Mouse (Mus musculus) midbrain, embryonic 13.5 days (tissue): ENCODE measurements around the gene Cd164. TPM values are rescaled to one million over a fixed set of nuclear protein-coding genes. Genes with fewer than 3 reads are reported as not detected.

Experiments used
- ATAC-seq: fragments of 200-750 bp; cut with Nextera tagmentation; 2 replicates; pipeline ENCODE4 v1.8.0; 2017; ENCODE audit warnings: mild to moderate bottlenecking, moderate TSS enrichment, moderate library complexity
- H3K27ac ChIP-seq: fragments of 300-500 bp; sonication (generic); 2 replicates; pipeline ENCODE4 v1.5.1; 2015; ENCODE audit warnings: inconsistent platforms, mild to moderate bottlenecking, moderate library complexity
- H3K27me3 ChIP-seq: fragments of 300-500 bp; sonication (generic); 2 replicates; pipeline ENCODE4 v1.6.1; 2015; ENCODE audit warnings: mild to moderate bottlenecking, inconsistent platforms
- H3K36me3 ChIP-seq: fragments of 300-500 bp; sonication (generic); 2 replicates; pipeline ENCODE4 v1.6.1; 2015; ENCODE audit warnings: mild to moderate bottlenecking, inconsistent platforms
- H3K4me1 ChIP-seq: fragments of 300-500 bp; sonication (generic); replicated peaks from 2 replicates; pipeline ENCODE4 v1.6.1; 2015; ENCODE audit warnings: inconsistent platforms
- H3K4me2 ChIP-seq: fragments of 300-500 bp; sonication (generic); replicated peaks from 2 replicates; pipeline ENCODE4 v1.6.1; 2015; ENCODE audit warnings: moderate library complexity, mild to moderate bottlenecking, inconsistent platforms
- H3K4me3 ChIP-seq: fragments of 300-500 bp; sonication (generic); replicated peaks from 2 replicates; pipeline ENCODE4 v1.5.1; 2015; ENCODE audit warnings: mild to moderate bottlenecking, inconsistent platforms
- H3K9ac ChIP-seq: fragments of 300-500 bp; sonication (generic); replicated peaks from 2 replicates; pipeline ENCODE4 v1.6.1; 2015; ENCODE audit warnings: mild to moderate bottlenecking, inconsistent platforms
- H3K9me3 ChIP-seq: fragments of 300-500 bp; sonication (generic); 2 replicates; pipeline ENCODE4 v1.6.1; 2016; ENCODE audit warnings: mild to moderate bottlenecking, inconsistent platforms
- WGBS: fragments of 180-500 bp; shearing (Covaris S2); methylation state at CpG from one replicate; pipeline ENCODE4 v1.1.7; 2015; 5-methylcytosine and 5-hydroxymethylcytosine counted together
- polyA plus RNA-seq: library from polyadenylated mRNA; unstranded; fragments of >200 nt; fragmentation: Nextera tagmentation; extraction: Ambion mirVana; gene quantifications from 2 replicates; pipeline ENCODE4 v1.2.1, GENCODE M21; 2015

Gene Cd164
- polyA plus RNA-seq, 1 experiment from 2014 or later = 56.5 TPM

DNA sequence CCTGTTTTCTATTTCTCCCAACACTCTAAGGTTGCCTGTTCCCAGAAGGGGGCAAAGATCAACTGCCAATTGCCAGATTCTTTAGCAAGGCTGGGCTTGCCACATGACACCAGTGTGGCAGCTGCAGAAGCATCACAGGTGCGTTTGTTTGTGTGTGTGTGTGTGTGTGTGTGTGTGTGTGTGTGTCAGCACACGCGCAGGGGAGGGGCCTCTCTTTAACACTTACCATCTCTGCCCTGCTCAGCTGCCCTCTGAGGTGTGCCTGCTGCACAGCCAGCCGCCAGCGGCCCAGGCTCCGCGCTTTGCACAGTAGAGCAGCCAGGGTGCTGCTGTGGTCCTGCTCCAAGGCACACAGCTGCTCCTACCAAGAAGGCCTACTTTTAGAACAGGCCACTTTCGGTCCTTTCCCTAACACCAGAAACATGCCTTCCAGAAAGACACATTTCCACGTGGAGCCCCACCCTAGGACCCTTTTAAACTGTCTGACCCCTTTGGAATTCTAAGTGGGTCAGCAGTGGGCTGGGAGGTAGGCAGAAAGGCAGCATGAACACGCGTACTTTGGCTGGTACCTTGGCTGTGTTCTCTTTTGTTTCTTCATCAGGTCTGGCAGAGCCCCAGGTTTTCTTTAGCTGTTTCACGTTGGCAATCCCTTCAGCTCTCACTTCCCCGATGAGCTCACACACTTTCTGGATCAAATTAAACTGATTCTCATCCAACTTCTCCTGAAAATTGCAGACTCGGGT, 33.8 kb downstream of the Cd164 start:
- no peaks in the 10 kb centered on the region for H3K36me3 ChIP-seq
- no peak overlapping the region for H3K4me3 ChIP-seq
- peaks cover 6% of the 10 kb centered on the region for H3K9me3 ChIP-seq
- ATAC-seq = peak; percentile 43; the same call in 1 of the 2 replicates
- no peak overlapping the region for H3K9ac ChIP-seq
- no peak overlapping the region for H3K4me2 ChIP-seq
- H3K4me1 ChIP-seq = peaks cover 10% of the 10 kb centered on the region
- no peak overlapping the region; the same call in 1 of the 2 replicates for H3K27ac ChIP-seq
- 0 out of 2 replicates have a peak, but pooled peaks cover 4% of the 10 kb centered on the region for H3K27me3 ChIP-seq
- 43% methylated on average over 14 of the region's 14 CpGs for WGBS

- Histone ChIP-seq H3K9ac (no peak overlapping the region), H3K4me1 (peaks cover 10% of the 10 kb centered on the region), H3K4me2 (no peak overlapping the region), H3K27me3 (0 out of 2 replicates have a peak, but pooled peaks cover 4% of the 10 kb centered on the region), H3K27ac (no peak overlapping the region), H3K4me3 (no peak overlapping the region), H3K36me3 (no peaks in the 10 kb centered on the region), H3K9me3 (peaks cover 6% of the 10 kb centered on the region)
- no peak for ATAC-seq
- 76% methylated on average over 4 of the region's 4 CpGs for WGBS
These were observed 34.5 kb downstream of the Cd164 start for GRCm38 (mm10) chr10:41553711-41554110.

- no peak overlapping the region for H3K4me3 ChIP-seq
- no peaks in the 10 kb centered on the region for H3K36me3 ChIP-seq
- H3K27me3 ChIP-seq = 0 out of 2 replicates have a peak, but pooled peaks cover 4% of the 10 kb centered on the region
- H3K9ac ChIP-seq = no peak overlapping the region
- WGBS = 84% methylated on average over 3 of the region's 3 CpGs
- H3K4me1 ChIP-seq = peaks cover 10% of the 10 kb centered on the region
- no peak for ATAC-seq
- H3K27ac ChIP-seq = no peak overlapping the region
- no peak overlapping the region for H3K4me2 ChIP-seq
- 0 out of 2 replicates have a peak, but pooled peaks cover under 1% of the 10 kb centered on the region for H3K9me3 ChIP-seq
These were observed 35.9 kb downstream of the Cd164 start for GRCm38 (mm10) chr10:41555081-41555480.

DNA sequence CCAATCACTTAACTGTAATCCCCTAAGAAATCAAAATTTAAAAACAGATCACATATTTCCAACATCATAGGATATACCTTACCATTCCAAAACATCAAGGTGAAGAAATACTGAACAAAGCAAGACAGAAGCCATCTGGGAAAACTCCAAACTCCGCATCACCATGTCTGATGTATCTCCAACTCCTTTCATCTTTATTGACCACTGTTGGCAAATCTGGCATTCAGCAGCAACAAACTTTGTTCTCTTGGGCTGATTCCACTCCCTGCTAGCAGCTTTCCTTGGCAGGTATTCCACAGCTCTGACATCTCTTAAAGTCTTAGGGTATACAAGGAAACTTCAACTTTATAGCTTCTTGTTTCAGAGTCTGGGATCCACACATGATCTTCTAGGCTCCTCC, 39.2 kb downstream of the Cd164 start:
- H3K9me3 ChIP-seq = 0 out of 2 replicates have a peak, but pooled peaks cover 4% of the 10 kb centered on the region
- H3K36me3 ChIP-seq = no peaks in the 10 kb centered on the region
- H3K4me2 ChIP-seq = no peak overlapping the region
- no peaks in the 10 kb centered on the region for H3K4me1 ChIP-seq
- H3K4me3 ChIP-seq = no peak overlapping the region
- no peaks in the 10 kb centered on the region for H3K27me3 ChIP-seq
- 87% methylated on average over 1 of the region's 1 CpGs for WGBS
- no peak for ATAC-seq
- no peak overlapping the region for H3K9ac ChIP-seq
- H3K27ac ChIP-seq = no peak overlapping the region

- H3K9ac ChIP-seq = no peak overlapping the region
These were observed 42.6 kb downstream of the Cd164 start for GRCm38 (mm10) chr10:41561701-41562395.

GRCm38 (mm10) chr10:41565141-41565540, 45.9 kb downstream of the Cd164 start:
- 0 out of 2 replicates have a peak, but pooled peaks cover 3% of the 10 kb centered on the region for H3K9me3 ChIP-seq

More at GRCm38 (mm10) chr10:41561701-41562395, 42.6 kb downstream of the Cd164 start:
- H3K4me2 ChIP-seq = no peak overlapping the region
- WGBS = 94% methylated on average over 10 of the region's 10 CpGs
- H3K27ac ChIP-seq = no peak overlapping the region
- 0 out of 2 replicates have a peak, but pooled peaks cover 4% of the 10 kb centered on the region for H3K9me3 ChIP-seq
- H3K4me1 ChIP-seq = no peaks in the 10 kb centered on the region
- no peak for ATAC-seq
- no peaks in the 10 kb centered on the region for H3K36me3 ChIP-seq
- no peak overlapping the region for H3K4me3 ChIP-seq
- H3K27me3 ChIP-seq = no peaks in the 10 kb centered on the region

GRCm38 (mm10) chr10:41568306-41568705, 49.1 kb downstream of the Cd164 start:
- no peaks in the 10 kb centered on the region for H3K27me3 ChIP-seq
- no peak overlapping the region for H3K4me3 ChIP-seq
- ATAC-seq = no peak
- no peaks in the 10 kb centered on the region for H3K36me3 ChIP-seq
- H3K9me3 ChIP-seq = no peaks in the 10 kb centered on the region
- H3K9ac ChIP-seq = no peak overlapping the region
- no peak overlapping the region for H3K4me2 ChIP-seq
- no peak overlapping the region for H3K27ac ChIP-seq
- WGBS = 67% methylated on average over 3 of the region's 3 CpGs
- H3K4me1 ChIP-seq = no peaks in the 10 kb centered on the region

More at GRCm38 (mm10) chr10:41565141-41565540, 45.9 kb downstream of the Cd164 start:
- H3K4me2 ChIP-seq = no peak overlapping the region
- 48% methylated on average over 5 of the region's 5 CpGs for WGBS
- H3K4me1 ChIP-seq = no peaks in the 10 kb centered on the region
- no peak for ATAC-seq
- H3K27ac ChIP-seq = no peak overlapping the region
- no peaks in the 10 kb centered on the region for H3K36me3 ChIP-seq
- H3K9ac ChIP-seq = no peak overlapping the region
- no peak overlapping the region for H3K4me3 ChIP-seq
- no peaks in the 10 kb centered on the region for H3K27me3 ChIP-seq

DNA sequence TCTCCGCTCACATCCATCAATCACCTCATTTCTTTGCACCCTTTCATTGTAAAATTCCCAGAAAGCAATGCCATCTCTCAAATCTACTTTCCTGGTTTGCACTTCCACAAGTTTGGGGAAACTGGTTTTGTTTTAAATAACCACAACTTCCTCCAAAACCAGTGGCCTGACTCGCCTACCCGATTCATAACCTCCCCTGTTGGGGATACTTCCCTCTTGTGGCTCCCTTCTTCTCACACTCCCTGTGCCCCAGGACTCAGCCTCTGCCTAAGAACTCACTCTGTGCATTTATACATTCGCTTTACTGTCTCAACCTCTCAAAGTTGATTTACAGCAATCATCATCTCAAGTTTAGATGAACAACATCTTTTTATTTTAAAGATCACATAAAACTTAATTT, 51.9 kb downstream of the Cd164 start:
- H3K9ac ChIP-seq = no peak overlapping the region
- WGBS = 90% methylated on average over 4 of the region's 4 CpGs
- H3K36me3 ChIP-seq = no peaks in the 10 kb centered on the region
- H3K4me2 ChIP-seq = no peak overlapping the region
- H3K9me3 ChIP-seq = no peaks in the 10 kb centered on the region
- no peak overlapping the region for H3K27ac ChIP-seq
- H3K27me3 ChIP-seq = no peaks in the 10 kb centered on the region
- no peak for ATAC-seq
- no peak overlapping the region for H3K4me3 ChIP-seq
- H3K4me1 ChIP-seq = no peaks in the 10 kb centered on the region

- WGBS = 90% methylated on average over 4 of the region's 4 CpGs
These were observed 53.1 kb downstream of the Cd164 start for GRCm38 (mm10) chr10:41572274-41572673.

GRCm38 (mm10) chr10:41573190-41573589, 54.0 kb downstream of the Cd164 start:
- 32% methylated on average over 6 of the region's 6 CpGs for WGBS
- H3K36me3 ChIP-seq = no peaks in the 10 kb centered on the region
- no peak overlapping the region for H3K27ac ChIP-seq
- ATAC-seq = no peak
- no peaks in the 10 kb centered on the region for H3K27me3 ChIP-seq
- no peaks in the 10 kb centered on the region for H3K4me1 ChIP-seq
- H3K4me2 ChIP-seq = no peak overlapping the region
- H3K4me3 ChIP-seq = no peak overlapping the region
- no peak overlapping the region for H3K9ac ChIP-seq
- no peaks in the 10 kb centered on the region for H3K9me3 ChIP-seq

More at GRCm38 (mm10) chr10:41572274-41572673, 53.1 kb downstream of the Cd164 start:
- Histone ChIP-seq H3K4me3 (no peak overlapping the region), H3K9ac (no peak overlapping the region), H3K27me3 (no peaks in the 10 kb centered on the region), H3K4me1 (no peaks in the 10 kb centered on the region), H3K36me3 (no peaks in the 10 kb centered on the region), H3K9me3 (no peaks in the 10 kb centered on the region), H3K4me2 (no peak overlapping the region), H3K27ac (no peak overlapping the region)
- no peak for ATAC-seq

DNA sequence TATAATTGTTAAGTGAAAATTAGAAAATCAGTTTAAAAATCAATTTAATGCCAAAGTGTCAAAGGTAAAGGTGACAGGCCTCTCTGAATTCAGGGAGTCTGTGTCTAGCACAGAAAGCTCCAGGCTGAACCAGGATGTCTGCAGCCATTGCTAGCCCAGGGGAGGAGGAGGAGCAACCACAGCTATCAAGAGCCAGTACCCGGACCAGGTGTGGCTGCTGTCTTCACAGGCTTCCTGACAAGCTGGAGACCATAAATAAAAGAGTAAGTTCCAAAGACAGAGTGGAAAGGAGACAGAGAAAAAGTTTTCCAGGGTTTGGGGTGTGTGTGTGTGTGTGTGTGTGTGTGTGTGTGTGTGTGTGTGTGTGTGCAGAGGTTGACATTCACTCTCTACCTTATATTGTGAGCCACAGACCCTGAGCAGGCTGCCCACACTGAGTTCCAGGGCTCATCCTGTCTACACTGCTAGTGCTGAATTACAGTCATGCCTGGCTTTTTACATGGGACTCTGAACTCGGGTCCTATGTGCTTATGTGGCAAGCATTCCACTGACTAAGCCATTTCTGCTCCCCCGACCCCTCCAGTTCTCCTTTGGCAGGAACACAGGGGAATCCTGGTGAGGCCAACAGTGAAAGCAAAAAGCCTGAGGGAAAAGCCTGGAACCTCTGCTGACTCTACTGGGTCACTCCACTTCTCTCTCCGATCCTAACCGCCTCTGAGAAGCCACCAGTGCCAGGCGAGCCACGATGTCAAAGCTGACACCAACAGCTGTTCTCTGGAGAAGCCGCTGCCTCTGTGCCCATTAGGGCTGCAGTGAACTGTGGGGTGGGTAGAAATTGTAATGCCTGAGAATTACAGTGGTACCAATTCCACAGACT, 56.5 kb downstream of the Cd164 start:
- no peaks in the 10 kb centered on the region for H3K9me3 ChIP-seq
- no peak overlapping the region for H3K9ac ChIP-seq
- 78% methylated on average over 8 of the region's 8 CpGs for WGBS
- H3K4me3 ChIP-seq = no peak overlapping the region
- no peak overlapping the region for H3K4me2 ChIP-seq
- H3K36me3 ChIP-seq = no peaks in the 10 kb centered on the region
- ATAC-seq = no peak
- no peaks in the 10 kb centered on the region for H3K27me3 ChIP-seq
- no peaks in the 10 kb centered on the region for H3K4me1 ChIP-seq
- no peak overlapping the region for H3K27ac ChIP-seq
